Mouse (Mus musculus) heart, embryonic 14.5 days (tissue): ENCODE data around the gene Dsn1. TPM values are rescaled to one million over a fixed set of nuclear protein-coding genes. Genes with fewer than 3 reads are reported as not detected.
A peak's percentile ranks its signal among the peaks of the same experiment; 100 is the strongest.

Experiments
- ATAC-seq: fragments of 200-750 bp; cut with Nextera tagmentation; 2 replicates; pipeline ENCODE4 v1.8.0; 2017; ENCODE audit warnings: low read depth, moderate TSS enrichment; ENCODE audit not compliant: insufficient number of reproducible peaks, insufficient read depth, low FRiP score
- H3K27ac ChIP-seq, 2 experiments: fragments of 200-500 bp in 1 of 2; fragments of 300-500 bp in 1 of 2; sonication (generic) in 1 of 2; replicated peaks in 1 of 2; 2 replicates each; pipeline ENCODE4 v1.5.1; 2012 to 2014; ENCODE audit warnings: low read depth in 2 of 2, low read length in 2 of 2, control low read depth in 1 of 2, mild to moderate bottlenecking in 1 of 2, mixed read lengths in 1 of 2; ENCODE audit not compliant: control insufficient read depth in 1 of 2, insufficient read depth in 1 of 2
- H3K27me3 ChIP-seq: fragments of 300-500 bp; sonication (generic); 2 replicates; pipeline ENCODE4 v1.6.1; 2014; ENCODE audit warnings: mild to moderate bottlenecking, low read length, control low read depth; ENCODE audit not compliant: control insufficient read depth, insufficient read depth
- H3K36me3 ChIP-seq: fragments of 300-500 bp; sonication (generic); 2 replicates; pipeline ENCODE4 v1.6.1; 2014; ENCODE audit warnings: mild to moderate bottlenecking, control low read depth, low read length, mixed read lengths; ENCODE audit not compliant: control insufficient read depth, insufficient read depth
- H3K4me1 ChIP-seq, 2 experiments: fragments of 200-500 bp in 1 of 2; fragments of 300-500 bp in 1 of 2; sonication (generic) in 1 of 2; 2 replicates each; pipeline ENCODE4 v1.6.1; 2012 to 2014; ENCODE audit warnings: low read length in 2 of 2, control low read depth in 1 of 2, mixed read lengths in 1 of 2; ENCODE audit not compliant: control insufficient read depth in 2 of 2, insufficient read depth in 2 of 2
- H3K4me2 ChIP-seq: fragments of 300-500 bp; sonication (generic); 2 replicates; pipeline ENCODE4 v1.6.1; 2014; ENCODE audit warnings: mild to moderate bottlenecking, low read length
- H3K4me3 ChIP-seq, 2 experiments: fragments of 200-500 bp in 1 of 2; fragments of 300-500 bp in 1 of 2; sonication (generic) in 1 of 2; 2 replicates each; pipeline ENCODE4 v1.5.1; 2012 to 2014; ENCODE audit warnings: low read length in 2 of 2, mild to moderate bottlenecking in 2 of 2, control low read depth in 1 of 2, low read depth in 1 of 2, moderate library complexity in 1 of 2; ENCODE audit not compliant: control insufficient read depth in 1 of 2, insufficient read depth in 1 of 2
- H3K9ac ChIP-seq: fragments of 300-500 bp; sonication (generic); 2 replicates; pipeline ENCODE4 v1.6.1; 2014; ENCODE audit warnings: mild to moderate bottlenecking, low read length
- H3K9me3 ChIP-seq: fragments of 300-500 bp; sonication (generic); 2 replicates; pipeline ENCODE4 v1.6.1; 2016; ENCODE audit warnings: low read length, control low read depth; ENCODE audit not compliant: control insufficient read depth
- WGBS: fragments of 180-500 bp; shearing (Covaris S2); extraction: QIAGEN DNeasy Blood & Tissue Kit; methylation state at CpG from one replicate; pipeline ENCODE4 v1.1.7; 2014; 5-methylcytosine and 5-hydroxymethylcytosine counted together
- polyA plus RNA-seq: library from polyadenylated mRNA; unstranded; fragments of >200 nt; fragmentation: Nextera tagmentation; extraction: Ambion mirVana; gene quantifications from 2 replicates; pipeline ENCODE4 v1.2.1, GENCODE M21; 2014

Gene Dsn1
- polyA plus RNA-seq, 1 experiment from 2014 or later, result 35.9 TPM

- H3K27ac ChIP-seq, result peak overlapping the region; percentile 58 to 82
- H3K9me3 ChIP-seq, result no peaks in the 10 kb centered on the region
- H3K4me3 ChIP-seq, result peak overlapping the region; percentile 73 to 77
- 18% methylated on average over 5 of the region's 5 CpGs for WGBS
- ATAC-seq, result peak; percentile 11; the same call in 1 of the 2 replicates
- H3K4me2 ChIP-seq, result peak overlapping the region; percentile 85
- peaks cover 14 to 17% of the 10 kb centered on the region in 2 experiments for H3K4me1 ChIP-seq
- H3K9ac ChIP-seq, result peak overlapping the region; percentile 87
- peaks cover 27% of the 10 kb centered on the region for H3K36me3 ChIP-seq
- no peaks in the 10 kb centered on the region for H3K27me3 ChIP-seq
Measured at GRCm38 (mm10) chr2:157007234-157007596, 261 bp upstream of the Dsn1 start.

GRCm38 (mm10) chr2:157002321-157002720 lies 4.6 kb downstream of the Dsn1 start:
- ATAC-seq, result no peak
- Histone ChIP-seq H3K9ac (no peak overlapping the region), H3K9me3 (no peaks in the 10 kb centered on the region), H3K36me3 (peaks cover 70% of the 10 kb centered on the region), H3K27ac (no peak overlapping the region), H3K4me1 (peaks cover 5 to 7% of the 10 kb centered on the region in 2 experiments), H3K4me2 (no peak overlapping the region), H3K4me3 (no peak overlapping the region), H3K27me3 (no peaks in the 10 kb centered on the region)
- WGBS, result 92% methylated on average over 4 of the region's 4 CpGs

- Histone ChIP-seq H3K4me1 (no peaks in the 10 kb centered on the region), H3K27me3 (no peaks in the 10 kb centered on the region), H3K36me3 (peaks cover 90% of the 10 kb centered on the region), H3K27ac (no peak overlapping the region), H3K9ac (no peak overlapping the region), H3K9me3 (no peaks in the 10 kb centered on the region), H3K4me2 (no peak overlapping the region), H3K4me3 (no peak overlapping the region)
- no peak for ATAC-seq
- WGBS, result 87% methylated on average over 5 of the region's 5 CpGs
Measured at GRCm38 (mm10) chr2:156998263-156998662, 8.7 kb downstream of the Dsn1 start.

GRCm38 (mm10) chr2:156996576-156996975 lies 10.4 kb downstream of the Dsn1 start:
- 55% methylated on average over 6 of the region's 6 CpGs for WGBS
- Histone ChIP-seq H3K9ac (no peak overlapping the region), H3K36me3 (peaks cover 82% of the 10 kb centered on the region), H3K4me3 (no peak overlapping the region), H3K4me2 (no peak overlapping the region), H3K4me1 (no peaks in the 10 kb centered on the region), H3K9me3 (no peaks in the 10 kb centered on the region), H3K27ac (no peak overlapping the region), H3K27me3 (no peaks in the 10 kb centered on the region)
- no peak for ATAC-seq

- Histone ChIP-seq H3K27ac (peak within 1 kb of the TSS; percentile 46 to 70), H3K9ac (peak within 1 kb of the TSS; percentile 90), H3K9me3 (no peaks in the 10 kb centered on the region), H3K27me3 (no peaks in the 10 kb centered on the region), H3K36me3 (peaks cover 35% of the 10 kb centered on the region), H3K4me3 (peak within 1 kb of the TSS; percentile 63 to 92), H3K4me1 (peaks cover 2 to 24% of the 10 kb centered on the region in 2 experiments; a peak in 2 of 4 replicates), H3K4me2 (peak within 1 kb of the TSS; percentile 76)
- WGBS, result under 1% methylated on average over 61 of the region's 66 CpGs
- ATAC-seq, result peak; percentile 94
Measured at GRCm38 (mm10) chr2:156991470-156992319, 15.3 kb downstream of the Dsn1 start, which contains the start of gene Ndrg3. Gene Ndrg3 (minus strand): TSS chr2:156992056.

GRCm38 (mm10) chr2:156990727-156991431 lies 16.1 kb downstream of the Dsn1 start:
- Histone ChIP-seq H3K4me1 (peaks cover 2 to 24% of the 10 kb centered on the region in 2 experiments; a peak in 2 of 4 replicates), H3K4me2 (peak overlapping the region; percentile 76), H3K27me3 (no peaks in the 10 kb centered on the region), H3K36me3 (peaks cover 27% of the 10 kb centered on the region), H3K27ac (peak overlapping the region in 1 of 2 experiments; percentile 70; a peak in 1 of 4 replicates), H3K9me3 (no peaks in the 10 kb centered on the region), H3K9ac (peak overlapping the region; percentile 90), H3K4me3 (peak overlapping the region; percentile 63 to 92)
- WGBS, result 3% methylated on average over 16 of the region's 16 CpGs
- ATAC-seq, result no peak

GRCm38 (mm10) chr2:156987316-156987715 lies 19.6 kb downstream of the Dsn1 start:
- ATAC-seq, result no peak
- H3K9me3 ChIP-seq, result no peaks in the 10 kb centered on the region

More at GRCm38 (mm10) chr2:156987316-156987715, 19.6 kb downstream of the Dsn1 start:
- Histone ChIP-seq H3K36me3 (no peaks in the 10 kb centered on the region), H3K4me3 (no peak overlapping the region), H3K4me1 (peaks cover 6 to 32% of the 10 kb centered on the region in 2 experiments), H3K9ac (no peak overlapping the region), H3K27ac (no peak overlapping the region), H3K4me2 (no peak overlapping the region), H3K27me3 (no peaks in the 10 kb centered on the region)
- WGBS, result 53% methylated on average over 3 of the region's 3 CpGs
